Mouse (Mus musculus) heart, adult 2 months (tissue): ENCODE data around the gene Tnfaip8l2. TPM values are rescaled to one million over a fixed set of nuclear protein-coding genes. Genes with fewer than 3 reads are reported as not detected.

ENCODE experiments used
- DNase-seq, 2 experiments: peaks; one replicate each; pipeline ENCODE4 v3.0.0; 2021
- H3K27ac ChIP-seq: fragments of 200-600 bp; 2 replicates; pipeline ENCODE4 v1.8.1; 2022
- H3K27me3 ChIP-seq: fragments of 200-500 bp; 2 replicates; pipeline ENCODE4 v1.6.1; 2012; ENCODE audit warnings: mild to moderate bottlenecking, low read length, inconsistent platforms, mixed read lengths; ENCODE audit not compliant: control insufficient read depth, insufficient read depth
- H3K36me3 ChIP-seq: fragments of 200-500 bp; 2 replicates; pipeline ENCODE4 v1.6.1; 2012; ENCODE audit warnings: low read length, inconsistent platforms; ENCODE audit not compliant: control insufficient read depth, insufficient read depth
- H3K4me1 ChIP-seq: fragments of 200-500 bp; 2 replicates; pipeline ENCODE4 v1.6.1; 2011; ENCODE audit warnings: low read length; ENCODE audit not compliant: control insufficient read depth, insufficient read depth
- H3K4me3 ChIP-seq: fragments of 200-600 bp; 2 replicates; pipeline ENCODE4 v1.8.1; 2022
- H3K79me2 ChIP-seq: fragments of 200-500 bp; replicated peaks from 2 replicates; pipeline ENCODE4 v1.6.1; 2012; ENCODE audit warnings: mild to moderate bottlenecking, inconsistent platforms, low read length, moderate library complexity, mixed read lengths; ENCODE audit not compliant: control insufficient read depth, insufficient read depth
- H3K9ac ChIP-seq: fragments of 200-500 bp; 2 replicates; pipeline ENCODE4 v1.6.1; 2012; ENCODE audit warnings: low read depth, mild to moderate bottlenecking, control low read depth, inconsistent platforms, low read length, mixed read lengths
- CTCF ChIP-seq: fragments of 200-600 bp; IDR thresholded peaks from 2 replicates; pipeline ENCODE4 v1.8.1; 2022; ENCODE audit warnings: antibody characterized with exemption, mild to moderate bottlenecking, moderate library complexity
- EP300 ChIP-seq: fragments of 200-500 bp; IDR thresholded peaks from 2 replicates; pipeline ENCODE4 v1.6.1; 2011; ENCODE audit warnings: low read depth, low read length, control low read depth; ENCODE audit not compliant: insufficient read depth
- POLR2A ChIP-seq: fragments of 200-500 bp; IDR thresholded peaks from 2 replicates; pipeline ENCODE4 v1.6.1; 2011; ENCODE audit warnings: mild to moderate bottlenecking, low read depth, low read length, control low read depth; ENCODE audit not compliant: insufficient read depth
- WGBS: fragments of 180-500 bp; shearing (Covaris S2); methylation state at CpG from one replicate; pipeline ENCODE4 v1.1.7; 2018; 5-methylcytosine and 5-hydroxymethylcytosine counted together
- intact Hi-C: fragments of 180-260 bp; cut with DNase I; formaldehyde crosslinking; loops from one replicate; pipeline ENCODE4 v1.15.1; 2025
- polyA plus RNA-seq: library from polyadenylated mRNA; depleted of rRNA; stranded (reverse); fragments of >200 nt; gene quantifications from 2 replicates; pipeline ENCODE4 v1.2.3, GENCODE M21; 2012
- total RNA-seq, 2 experiments: library from RNA; stranded (reverse); gene quantifications; 2 replicates each; pipeline ENCODE4 v1.2.3; 2021

Gene Tnfaip8l2
- total and polyA plus RNA-seq, 3 experiments = 1.5 to 4.9 (median 2.1) TPM

GRCm38 (mm10) chr3:95178948-95179347, 36.8 kb upstream of the Tnfaip8l2 start:
- no peak for TF ChIP-seq EP300
- no peak for TF ChIP-seq CTCF
- no peak for TF ChIP-seq POLR2A
- no peaks in the 10 kb centered on the region for H3K36me3 ChIP-seq
- no peaks in the 10 kb centered on the region for H3K79me2 ChIP-seq
- no peak overlapping the region for H3K9ac ChIP-seq
- 83% methylated on average over 5 of the region's 5 CpGs for WGBS
- intact Hi-C loops = no loop called here
- no peaks in the 10 kb centered on the region for H3K27me3 ChIP-seq
- no peak overlapping the region for H3K27ac ChIP-seq
- no peaks in the 10 kb centered on the region for H3K4me1 ChIP-seq
- no peak overlapping the region for H3K4me3 ChIP-seq
- no peak for DNase-seq

- H3K4me1 ChIP-seq = no peaks in the 10 kb centered on the region
- no peaks in the 10 kb centered on the region for H3K36me3 ChIP-seq
- TF ChIP-seq CTCF (no peak), EP300 (no peak)
- no peak overlapping the region for H3K4me3 ChIP-seq
- H3K27ac ChIP-seq = no peak overlapping the region
- H3K27me3 ChIP-seq = no peaks in the 10 kb centered on the region; the same call in 1 of the 2 replicates
- intact Hi-C loops = no loop called here
- H3K79me2 ChIP-seq = no peaks in the 10 kb centered on the region
- 69% methylated on average over 6 of the region's 6 CpGs for WGBS
- no peak overlapping the region for H3K9ac ChIP-seq
- no peak for DNase-seq
These were observed 35.4 kb upstream of the Tnfaip8l2 start for GRCm38 (mm10) chr3:95177583-95177982.

- no peak overlapping the region for H3K27ac ChIP-seq
- H3K27me3 ChIP-seq = no peaks in the 10 kb centered on the region; the same call in 1 of the 2 replicates
- H3K4me1 ChIP-seq = no peaks in the 10 kb centered on the region
- no peak overlapping the region for H3K9ac ChIP-seq
- H3K4me3 ChIP-seq = no peak overlapping the region
- WGBS = 73% methylated on average over 3 of the region's 3 CpGs
- no peaks in the 10 kb centered on the region for H3K36me3 ChIP-seq
- TF ChIP-seq EP300 (no peak), POLR2A (no peak), CTCF (no peak)
- no peak for DNase-seq
- H3K79me2 ChIP-seq = no peaks in the 10 kb centered on the region
- intact Hi-C loops = no loop called here
These were observed 34.3 kb upstream of the Tnfaip8l2 start for GRCm38 (mm10) chr3:95176500-95176899.

- no peaks in the 10 kb centered on the region for H3K4me1 ChIP-seq
- peak overlapping the region; percentile 46 for H3K4me3 ChIP-seq
- no peaks in the 10 kb centered on the region; the same call in 1 of the 2 replicates for H3K27me3 ChIP-seq
- DNase-seq = peak; percentile 86 to 91
- no peak overlapping the region for H3K27ac ChIP-seq
- H3K79me2 ChIP-seq = no peaks in the 10 kb centered on the region
- TF ChIP-seq EP300 (0 out of 2 replicates have a peak, but pooled peaks have one; percentile 55), CTCF (no peak; the same call in 1 of the 2 replicates), POLR2A (no peak)
- intact Hi-C loops = loop anchor here (1.0 kb wide), 1 partner anchor 32 kb away; the partner anchor contains the start of gene Tnfaip8l2
- no peaks in the 10 kb centered on the region for H3K36me3 ChIP-seq
- no peak overlapping the region for H3K9ac ChIP-seq
- 9% methylated on average over 16 of the region's 16 CpGs for WGBS
These were observed 31.9 kb upstream of the Tnfaip8l2 start for GRCm38 (mm10) chr3:95174011-95174592.

- intact Hi-C loops = no loop called here
- peak; percentile 29 to 55 for DNase-seq
- TF ChIP-seq CTCF (no peak), POLR2A (no peak)
These were observed 31.2 kb upstream of the Tnfaip8l2 start for GRCm38 (mm10) chr3:95173256-95173949.

More at GRCm38 (mm10) chr3:95173256-95173949, 31.2 kb upstream of the Tnfaip8l2 start:
- H3K79me2 ChIP-seq = no peaks in the 10 kb centered on the region
- H3K27ac ChIP-seq = no peak overlapping the region
- no peaks in the 10 kb centered on the region for H3K36me3 ChIP-seq
- H3K27me3 ChIP-seq = no peaks in the 10 kb centered on the region; the same call in 1 of the 2 replicates
- H3K4me3 ChIP-seq = peak overlapping the region; percentile 46
- peak overlapping the region; percentile 63 for H3K9ac ChIP-seq
- no peaks in the 10 kb centered on the region for H3K4me1 ChIP-seq
- WGBS = 15% methylated on average over 52 of the region's 58 CpGs
